Mouse (Mus musculus) erythroblast, embryonic 14.5 days (primary cell): ENCODE measurements around the gene Pde4d.

ENCODE experiments used
- GATA1 ChIP-seq: IDR thresholded peaks from 2 replicates; pipeline ENCODE4 v1.6.1; 2012; ENCODE audit warnings: low read length, inconsistent platforms, mixed read lengths
- TAL1 ChIP-seq: IDR thresholded peaks from 3 replicates; pipeline ENCODE4 v1.6.1; 2012; ENCODE audit warnings: low read length, inconsistent platforms, mixed read lengths

DNA sequence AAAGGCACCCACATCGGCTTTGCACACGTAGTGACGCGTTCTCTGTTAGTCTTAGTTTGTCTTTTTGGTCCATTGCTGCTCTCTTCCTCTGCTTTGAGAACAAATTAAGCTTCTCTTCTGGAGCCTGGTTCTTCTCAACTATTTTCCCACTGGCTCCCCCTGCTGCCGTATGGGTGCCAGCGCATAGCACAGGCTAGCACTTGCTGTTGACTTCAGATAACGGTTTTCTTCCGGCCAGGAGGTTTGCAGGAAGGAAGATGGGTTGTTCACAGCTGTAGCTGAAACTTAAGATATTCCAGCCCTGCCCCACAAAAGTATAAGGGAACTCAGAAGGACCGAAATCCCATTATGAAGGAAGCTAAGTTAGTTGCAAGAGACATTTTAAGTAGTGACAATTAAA lies 1457.9 kb downstream of the Pde4d start:
- TF ChIP-seq TAL1: no peak
- TF ChIP-seq GATA1: no peak
